Mouse (Mus musculus) right cerebral cortex, postnatal 4 days (tissue): Measurements from ENCODE around the gene Dnah7a.
"Not testable (repeated sequence)": the region's sequence is repeated elsewhere in the genome, so short reads cannot be mapped to it uniquely, and the experiment has no call there.

Experiments
- DNase-seq: peaks from one replicate; pipeline ENCODE4 v3.0.0-alpha.2; 2022

The Dnah7a gene

GRCm38 (mm10) chr1:53706431-53707361 lies at the start of gene Dnah7a:
Gene Dnah7a, minus strand, starts transcription at chr1:53706784.
- peak; percentile 73 for DNase-seq

GRCm38 (mm10) chr1:53753501-53753900 lies 46.9 kb upstream of the Dnah7a start:
- not testable (repeated sequence) for DNase-seq

- DNase-seq = no peak
Observed at GRCm38 (mm10) chr1:53751144-53751543, 44.6 kb upstream of the Dnah7a start.

GRCm38 (mm10) chr1:53750697-53751096 lies 44.1 kb upstream of the Dnah7a start:
- not testable (repeated sequence) for DNase-seq

GRCm38 (mm10) chr1:53749881-53750385 lies 43.3 kb upstream of the Dnah7a start:
- not testable (repeated sequence) for DNase-seq

GRCm38 (mm10) chr1:53748571-53748970 lies 42.0 kb upstream of the Dnah7a start:
- no peak for DNase-seq

- DNase-seq = no peak
Observed at GRCm38 (mm10) chr1:53746001-53746400, 39.4 kb upstream of the Dnah7a start.

- DNase-seq = no peak
Observed at GRCm38 (mm10) chr1:53741742-53742458, 35.3 kb upstream of the Dnah7a start.

GRCm38 (mm10) chr1:53740777-53741336 lies 34.3 kb upstream of the Dnah7a start:
- no peak for DNase-seq

- not testable (repeated sequence) for DNase-seq
Observed at GRCm38 (mm10) chr1:53740077-53740776, 33.6 kb upstream of the Dnah7a start.

GRCm38 (mm10) chr1:53736583-53736982 lies 30.0 kb upstream of the Dnah7a start:
- DNase-seq = no peak

GRCm38 (mm10) chr1:53728489-53729225 lies 22.1 kb upstream of the Dnah7a start:
- DNase-seq = no peak

GRCm38 (mm10) chr1:53726883-53727282 lies 20.3 kb upstream of the Dnah7a start:
- DNase-seq = no peak

GRCm38 (mm10) chr1:53721353-53721752 lies 14.8 kb upstream of the Dnah7a start:
- no peak for DNase-seq

GRCm38 (mm10) chr1:53720601-53721351 lies 14.2 kb upstream of the Dnah7a start:
- no peak for DNase-seq

- no peak for DNase-seq
Observed at GRCm38 (mm10) chr1:53715966-53716515, 9.5 kb upstream of the Dnah7a start.

- DNase-seq = no peak
Observed at GRCm38 (mm10) chr1:53715446-53715845, 8.9 kb upstream of the Dnah7a start.

- DNase-seq = not testable (repeated sequence)
Observed at GRCm38 (mm10) chr1:53713383-53713782, 6.8 kb upstream of the Dnah7a start.

- no peak for DNase-seq
Observed at GRCm38 (mm10) chr1:53711069-53711468, 4.5 kb upstream of the Dnah7a start.

- not testable (repeated sequence) for DNase-seq
Observed at GRCm38 (mm10) chr1:53709602-53710001, 3.0 kb upstream of the Dnah7a start.

- DNase-seq = no peak
Observed at GRCm38 (mm10) chr1:53704164-53704563, 2.4 kb downstream of the Dnah7a start.
